Mouse (Mus musculus) mouse trophoblast stem cell (cell line): ENCODE results near the gene Piga.

Experiments
- in situ Hi-C, 2 experiments: fragments of 300-500 bp; cut with MseI, MboI; formaldehyde crosslinking; loops; 2 replicates in 1 of 2; 3 replicates in 1 of 2; pipeline ENCODE4 v1.15.1; 2025

Gene Piga

DNA sequence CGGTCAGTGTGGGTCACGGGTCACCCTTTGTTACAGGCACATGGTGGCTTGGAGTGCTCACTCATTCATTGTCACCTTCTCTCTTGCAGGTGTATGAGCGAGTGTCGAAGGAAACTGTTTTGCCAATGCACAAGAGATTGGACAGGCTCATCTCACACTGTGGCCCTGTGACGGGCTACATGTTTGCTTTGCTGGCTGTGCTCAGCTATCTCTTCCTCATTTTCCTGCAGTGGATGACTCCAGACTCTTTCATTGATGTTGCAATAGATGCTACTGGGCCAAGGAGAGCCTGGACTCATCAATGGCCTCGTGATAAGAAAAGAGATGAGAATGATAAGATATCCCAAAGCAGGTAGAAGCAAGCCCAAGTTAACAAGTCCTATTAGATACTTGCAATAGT, 12.0 kb downstream of the Piga start:
- in situ Hi-C loops: no loop called here

DNA sequence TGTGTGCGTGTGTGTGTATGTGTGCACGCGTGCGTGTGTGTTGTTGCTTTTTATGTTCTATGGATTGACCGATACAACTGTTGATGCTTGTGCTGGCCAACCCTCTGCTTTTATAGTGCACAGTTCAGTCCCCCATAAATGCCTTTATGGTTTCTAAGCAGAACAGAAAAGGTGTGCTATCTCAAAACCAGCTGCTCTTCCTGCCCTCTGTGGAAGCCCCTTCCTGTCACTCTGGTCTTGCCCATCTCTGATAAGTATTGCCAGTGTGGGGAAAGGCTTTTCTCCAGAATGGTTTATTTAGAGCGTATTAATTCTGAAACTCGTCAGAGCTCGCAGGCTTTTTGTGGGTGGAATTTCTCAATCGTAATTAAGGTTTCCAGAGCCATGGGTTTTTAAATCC, 13.1 kb downstream of the Piga start:
- in situ Hi-C loops: no loop called here

DNA sequence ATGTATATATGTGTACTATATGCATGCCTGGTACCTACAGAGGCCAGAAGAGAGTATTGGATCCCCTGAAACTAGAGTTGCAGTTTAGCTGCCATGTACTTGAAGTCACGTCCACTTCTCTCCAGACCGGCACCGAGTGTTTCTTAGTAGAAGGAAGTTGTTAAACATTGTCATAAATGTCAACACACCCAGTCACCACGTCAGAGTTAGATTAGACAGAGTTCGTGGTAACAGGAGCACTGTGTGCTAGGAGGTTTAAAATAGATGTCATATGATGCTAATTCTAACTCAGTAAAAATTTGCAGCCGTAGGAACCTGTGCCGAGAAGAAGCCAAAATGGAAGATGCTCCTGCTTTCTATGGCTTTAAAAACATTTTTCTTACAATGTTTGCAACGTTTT, 17.1 kb downstream of the Piga start, which contains the start of gene Asb11:
Gene Asb11 (plus strand): TSS at position 286 of the 400 bp plus-strand sequence.
- in situ Hi-C loops: no loop called here

DNA sequence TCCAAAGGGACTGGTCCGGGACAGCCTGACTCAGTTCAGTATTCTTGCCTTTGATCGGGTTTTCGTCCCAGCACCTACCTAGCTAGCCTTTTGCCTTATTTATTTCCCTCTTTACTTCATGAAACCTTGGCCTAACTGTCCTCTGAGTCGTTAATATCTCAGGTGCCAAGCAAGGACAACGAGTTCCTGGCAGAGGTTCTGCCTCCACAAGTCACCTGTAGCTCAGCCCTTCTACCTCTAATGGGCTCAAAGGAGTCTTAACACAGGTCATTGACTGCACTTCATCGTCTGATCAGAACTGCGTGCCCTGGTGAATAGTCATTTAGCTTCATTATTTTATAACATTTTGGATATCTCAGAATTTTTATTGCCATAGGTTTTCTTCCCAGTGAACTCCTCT, 19.9 kb downstream of the Piga start:
- in situ Hi-C loops: no loop called here

DNA sequence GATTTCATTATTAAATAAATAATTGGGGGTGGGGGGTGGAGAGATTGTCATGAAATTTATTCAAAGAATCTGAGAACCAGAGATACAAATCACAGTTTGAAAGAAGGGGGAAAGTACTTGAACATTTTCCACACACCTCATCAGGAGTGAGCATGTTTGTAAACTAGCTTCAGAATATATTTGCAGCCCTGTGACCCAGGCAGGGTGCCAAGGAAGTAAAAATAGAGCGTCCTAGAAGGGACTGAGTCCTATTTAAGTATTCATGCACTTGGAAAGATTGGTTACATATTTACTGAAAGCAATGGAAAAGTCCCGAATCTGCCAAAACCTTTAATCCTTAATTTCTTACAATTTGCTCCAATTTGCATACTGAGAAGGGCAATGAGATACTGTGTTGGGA, 20.6 kb downstream of the Piga start:
- in situ Hi-C loops: loop anchor here in 1 of 2 experiments (10.0 kb wide), 1 partner anchor 255 kb away; no protein-coding TSS in a partner anchor

DNA sequence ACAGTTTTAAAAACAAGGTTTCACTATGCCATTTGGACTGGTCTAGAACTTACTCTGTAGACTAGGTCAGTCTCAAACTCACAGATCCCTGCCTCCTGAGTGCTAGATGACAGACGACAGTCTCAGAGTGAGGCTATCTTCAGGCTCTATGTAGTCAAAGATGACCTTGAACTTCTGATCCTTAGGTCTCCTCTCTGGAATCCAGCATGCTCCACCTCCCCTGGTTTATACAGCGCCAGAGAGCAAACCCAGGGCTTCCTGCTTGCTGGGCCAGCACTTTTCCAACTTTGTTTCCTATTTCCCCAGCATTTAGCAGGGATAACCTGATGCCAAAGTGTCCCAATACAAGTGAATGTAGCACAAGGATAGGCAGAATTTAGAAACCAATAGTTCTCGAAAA, 21.1 kb downstream of the Piga start:
- in situ Hi-C loops: loop anchor here in 1 of 2 experiments (10.0 kb wide), 1 partner anchor 256 kb away; no protein-coding TSS in a partner anchor

DNA sequence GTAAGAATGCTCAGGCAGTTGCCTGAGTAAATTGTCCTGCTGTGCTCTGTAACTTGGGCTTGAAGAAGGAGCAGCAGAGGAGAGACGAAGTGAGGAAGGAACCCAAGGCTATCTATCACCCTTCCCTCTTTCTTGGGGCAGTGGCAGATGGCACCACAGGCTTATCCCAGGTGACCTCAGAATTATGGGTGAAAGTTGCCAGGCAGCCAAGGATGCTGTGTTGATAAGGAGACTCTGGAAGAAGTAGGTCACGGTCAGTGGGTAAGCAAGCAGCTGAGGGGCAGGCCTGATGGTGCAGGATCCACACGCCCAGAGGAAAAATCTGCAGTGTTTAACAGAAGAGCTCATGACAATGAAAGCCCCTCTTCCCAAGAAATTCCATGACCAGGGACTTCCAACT, 21.7 kb downstream of the Piga start:
- in situ Hi-C loops: loop anchor here in 1 of 2 experiments (10.0 kb wide), 1 partner anchor 257 kb away; no protein-coding TSS in a partner anchor

DNA sequence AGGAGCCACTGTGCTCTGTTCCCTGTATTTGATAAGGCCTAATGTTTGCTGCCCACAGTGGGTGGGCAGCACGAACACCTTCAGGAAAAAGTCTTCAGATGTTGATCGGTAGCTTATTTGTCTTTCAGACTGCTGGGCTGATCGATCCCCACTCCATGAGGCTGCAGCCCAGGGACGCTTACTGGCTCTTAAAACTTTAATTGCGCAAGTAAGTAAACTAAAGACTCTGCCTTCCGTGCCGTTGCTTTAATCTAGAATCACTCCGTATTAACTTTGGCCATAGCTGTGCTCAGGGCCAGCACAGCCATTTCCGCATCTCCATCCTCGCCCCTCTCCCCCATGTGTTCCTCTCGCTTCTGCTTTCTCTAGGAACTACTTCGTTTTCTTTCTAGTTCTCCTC, 26.0 kb downstream of the Piga start:
- in situ Hi-C loops: loop anchor here in 1 of 2 experiments (10.0 kb wide), 1 partner anchor 261 kb away; no protein-coding TSS in a partner anchor

DNA sequence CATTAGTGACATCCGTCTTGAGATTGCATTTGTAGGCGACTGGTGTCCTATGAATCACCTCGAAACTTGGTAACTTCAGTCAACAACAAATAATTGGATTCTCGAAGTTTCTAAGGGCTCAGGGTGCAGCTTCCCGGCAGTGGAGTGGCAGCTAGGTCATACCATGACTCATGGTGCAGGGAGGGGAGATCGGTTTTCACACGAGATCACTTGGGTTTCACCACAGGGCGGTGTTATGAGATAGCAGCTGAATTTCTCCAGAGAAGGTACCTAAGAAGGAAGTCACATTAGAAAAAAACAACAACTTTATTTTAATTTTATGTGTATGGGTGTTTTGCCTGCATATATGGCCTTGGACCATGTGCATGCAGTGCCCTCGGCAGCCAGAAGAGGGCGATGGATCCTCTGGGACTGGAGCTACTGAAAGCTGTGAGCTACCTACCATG, 26.5 kb downstream of the Piga start:
- in situ Hi-C loops: loop anchor here in 1 of 2 experiments (10.0 kb wide), 1 partner anchor 261 kb away; no protein-coding TSS in a partner anchor

DNA sequence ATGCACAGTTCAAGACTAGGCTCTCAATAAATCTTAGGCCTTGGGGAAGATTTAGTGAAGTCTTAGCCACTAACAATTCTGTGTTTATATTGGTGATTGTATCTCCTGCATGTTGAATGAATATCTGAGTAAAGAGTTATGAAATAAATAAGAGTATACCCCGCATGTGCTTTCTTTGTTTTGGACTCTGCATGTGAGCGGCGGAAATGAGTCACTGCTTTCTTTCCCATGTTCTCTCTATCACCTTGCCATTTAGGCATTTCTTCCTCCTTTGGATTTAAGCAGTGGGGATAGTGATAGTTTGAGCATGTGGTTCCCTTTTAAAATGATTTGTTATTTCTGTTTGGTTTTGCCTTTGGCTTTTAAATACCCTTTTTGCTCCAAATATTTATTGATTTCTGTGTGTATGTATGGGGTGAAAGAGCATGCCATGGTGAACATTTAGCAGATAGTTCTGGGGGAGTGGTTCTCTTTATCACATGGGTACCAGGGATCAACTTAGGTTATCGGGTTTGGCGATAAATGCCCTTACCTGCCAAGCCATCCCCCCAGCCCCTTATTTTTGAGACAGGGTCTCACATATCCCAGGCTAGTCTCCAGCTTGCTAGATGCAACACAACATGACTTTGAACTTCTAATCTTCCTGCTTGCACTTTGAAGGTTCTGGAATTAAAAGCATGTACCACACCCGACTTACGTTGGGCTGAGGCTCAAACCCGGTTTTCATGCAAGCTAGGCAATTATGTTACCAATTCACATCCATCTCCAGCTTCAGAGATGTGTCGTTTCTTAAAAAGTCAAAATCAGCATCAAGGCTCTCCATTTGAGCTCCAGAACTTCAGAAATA, 27.5 kb downstream of the Piga start:
- in situ Hi-C loops: loop anchor here in 1 of 2 experiments (10.0 kb wide), 1 partner anchor 262 kb away; no protein-coding TSS in a partner anchor

DNA sequence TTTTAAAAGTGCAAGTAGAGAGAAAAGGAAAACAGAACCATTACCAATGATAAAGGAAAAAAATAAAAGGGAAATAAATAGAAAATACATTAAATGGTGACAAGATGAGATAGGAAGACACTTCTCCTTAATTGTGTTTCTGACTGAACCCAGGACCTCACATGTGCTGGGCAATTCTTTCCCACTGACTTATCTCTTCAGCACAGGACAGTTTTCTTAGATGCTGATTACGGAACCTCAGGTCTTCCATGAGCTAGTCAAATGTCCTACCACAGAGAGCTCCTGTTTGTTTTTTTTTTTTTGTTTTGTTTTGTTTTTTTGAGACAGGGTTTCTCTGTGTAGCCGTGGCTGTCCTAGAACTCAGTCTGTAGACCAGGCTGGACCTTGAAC, 28.1 kb downstream of the Piga start:
- in situ Hi-C loops: loop anchor here in 1 of 2 experiments (10.0 kb wide), 1 partner anchor 263 kb away; no protein-coding TSS in a partner anchor

DNA sequence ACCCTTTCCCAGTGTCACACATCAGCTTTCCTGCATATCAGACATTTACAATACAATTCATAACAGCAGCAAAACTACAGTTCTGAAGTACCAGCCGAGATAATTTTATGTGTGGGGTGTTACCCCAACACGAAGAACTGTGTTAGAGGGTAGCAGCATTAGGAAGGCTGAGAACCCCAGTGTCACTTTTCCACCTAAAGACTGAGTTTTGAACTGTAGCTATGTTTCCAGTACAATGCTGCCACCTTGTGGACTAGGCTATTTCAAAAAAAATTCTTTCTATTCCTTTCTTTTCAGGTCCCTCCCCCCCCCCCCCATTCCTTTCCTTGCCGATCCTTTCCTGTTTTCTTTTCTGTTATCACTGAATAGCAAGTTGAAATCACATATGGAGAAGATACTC, 29.6 kb downstream of the Piga start:
- in situ Hi-C loops: loop anchor here in 1 of 2 experiments (10.0 kb wide), 1 partner anchor 264 kb away; no protein-coding TSS in a partner anchor

DNA sequence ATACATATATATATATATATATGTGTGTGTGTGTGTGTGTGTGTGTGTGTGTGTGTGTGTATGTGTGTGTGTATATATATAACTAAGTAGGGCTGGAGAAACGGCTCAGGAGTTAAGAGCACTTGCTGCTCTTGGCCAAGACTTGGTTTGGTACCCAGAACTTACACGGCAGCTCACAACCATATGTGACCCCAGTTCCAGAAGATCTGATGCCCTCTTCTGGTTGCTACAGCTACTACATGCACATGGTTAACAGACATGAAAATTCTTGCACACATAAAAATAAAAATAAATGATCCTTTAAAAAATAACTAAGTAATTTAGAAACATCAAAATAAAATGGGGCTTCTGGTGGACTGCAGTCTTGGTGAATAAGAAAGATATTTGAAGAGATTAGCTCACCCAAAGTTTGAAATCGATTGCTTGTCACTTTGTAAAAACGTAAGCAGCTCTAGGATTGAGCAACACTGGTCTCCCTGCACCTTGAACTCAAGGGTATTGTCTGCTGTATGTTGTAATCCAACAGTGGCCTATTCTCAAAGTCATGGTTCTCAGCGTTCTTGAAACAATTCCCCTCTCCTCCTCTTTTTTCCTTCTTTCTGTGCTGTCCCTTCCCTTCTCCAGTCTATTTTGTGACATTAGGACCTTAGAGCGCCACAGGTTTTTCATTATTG, 39.8 kb downstream of the Piga start:
- in situ Hi-C loops: loop anchor here in 1 of 2 experiments (10.0 kb wide), 1 partner anchor 275 kb away; no protein-coding TSS in a partner anchor
